Mouse (Mus musculus) lung, embryonic 16.5 days (tissue): ENCODE measurements around the gene Dcun1d1. TPM values are rescaled to one million over a fixed set of nuclear protein-coding genes. Genes with fewer than 3 reads are reported as not detected.

Experiments used
- ATAC-seq: fragments of 200-750 bp; cut with Nextera tagmentation; 2 replicates; pipeline ENCODE4 v1.8.0; 2017; ENCODE audit warnings: low read depth, mild to moderate bottlenecking, moderate library complexity
- H3K27ac ChIP-seq: fragments of 300-500 bp; sonication (generic); 2 replicates; pipeline ENCODE4 v1.5.1; 2014; ENCODE audit warnings: mild to moderate bottlenecking, control low read depth, low read length
- H3K27me3 ChIP-seq: fragments of 300-500 bp; sonication (generic); 2 replicates; pipeline ENCODE4 v1.6.1; 2014; ENCODE audit warnings: low read depth, low read length, mixed read lengths; ENCODE audit not compliant: control insufficient read depth, insufficient read depth
- H3K36me3 ChIP-seq: fragments of 300-500 bp; sonication (generic); 2 replicates; pipeline ENCODE4 v1.6.1; 2014; ENCODE audit warnings: low read length; ENCODE audit not compliant: control insufficient read depth, insufficient read depth
- H3K4me1 ChIP-seq: fragments of 300-500 bp; sonication (generic); replicated peaks from 2 replicates; pipeline ENCODE4 v1.6.1; 2014; ENCODE audit warnings: low read length, mixed read lengths; ENCODE audit not compliant: control insufficient read depth, insufficient read depth
- H3K4me2 ChIP-seq: fragments of 300-500 bp; sonication (generic); 2 replicates; pipeline ENCODE4 v1.6.1; 2014; ENCODE audit warnings: low read depth, low read length, control low read depth
- H3K4me3 ChIP-seq: fragments of 300-500 bp; sonication (generic); 2 replicates; pipeline ENCODE4 v1.5.1; 2014; ENCODE audit warnings: mild to moderate bottlenecking, low read length, control low read depth
- H3K9ac ChIP-seq: fragments of 300-500 bp; sonication (generic); 2 replicates; pipeline ENCODE4 v1.6.1; 2014; ENCODE audit warnings: low read length, control low read depth
- H3K9me3 ChIP-seq: fragments of 300-500 bp; sonication (generic); 2 replicates; pipeline ENCODE4 v1.6.1; 2016; ENCODE audit warnings: low read length; ENCODE audit not compliant: control insufficient read depth
- WGBS: fragments of 180-500 bp; shearing (Covaris S2); extraction: QIAGEN DNeasy Blood & Tissue Kit; methylation state at CpG from one replicate; pipeline ENCODE4 v1.1.7; 2014; 5-methylcytosine and 5-hydroxymethylcytosine counted together
- polyA plus RNA-seq: library from polyadenylated mRNA; unstranded; fragments of >200 nt; fragmentation: Nextera tagmentation; extraction: Ambion mirVana; gene quantifications from 2 replicates; pipeline ENCODE4 v1.2.1, GENCODE M21; 2015

Gene Dcun1d1
- polyA plus RNA-seq, 1 experiment from 2014 or later: 98.3 TPM

DNA sequence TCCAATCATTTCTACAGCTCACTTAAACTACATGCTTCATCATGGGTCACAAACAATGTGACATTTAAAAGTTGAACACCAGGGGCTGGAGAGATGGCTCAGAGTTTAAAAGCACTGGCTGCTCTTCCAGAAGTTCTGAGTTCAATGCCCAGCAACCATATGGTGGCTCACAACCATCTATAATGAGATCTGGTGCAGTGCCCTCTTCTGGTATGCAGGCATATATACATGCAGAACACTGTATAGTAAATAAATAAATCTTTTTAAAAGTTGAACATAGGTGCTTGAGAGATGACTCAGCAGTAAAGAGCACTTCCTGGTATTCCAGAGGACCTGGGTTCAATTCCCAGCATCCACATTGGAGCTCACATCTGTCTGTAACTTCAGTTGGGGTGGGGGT, 54.0 kb downstream of the Dcun1d1 start:
- H3K27me3 ChIP-seq: no peaks in the 10 kb centered on the region
- H3K27ac ChIP-seq: no peak overlapping the region
- ATAC-seq: no peak
- H3K4me1 ChIP-seq: no peaks in the 10 kb centered on the region
- no peak overlapping the region for H3K4me3 ChIP-seq
- H3K9ac ChIP-seq: no peak overlapping the region
- no peaks in the 10 kb centered on the region for H3K36me3 ChIP-seq
- H3K9me3 ChIP-seq: no peaks in the 10 kb centered on the region
- no peak overlapping the region for H3K4me2 ChIP-seq

DNA sequence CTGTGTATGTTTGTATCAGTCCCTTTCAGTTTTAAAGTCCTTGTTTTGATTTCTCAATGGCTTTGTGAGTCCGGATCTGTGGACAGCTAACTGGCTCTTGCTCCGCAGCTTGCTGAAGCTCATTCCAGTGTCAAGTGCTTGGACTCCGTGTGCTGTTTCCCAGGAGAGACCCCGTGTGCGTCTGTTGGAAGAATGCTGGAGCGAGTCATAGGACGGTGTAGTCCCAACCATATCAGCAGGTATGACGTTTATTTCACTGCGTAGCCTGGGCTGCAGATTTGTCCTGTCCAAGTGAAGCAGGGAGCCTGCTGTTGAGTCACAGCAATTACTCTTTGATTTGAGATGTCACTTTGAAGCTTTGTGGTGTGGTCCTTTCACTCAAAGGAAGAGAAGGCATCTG, 87.9 kb downstream of the Dcun1d1 start:
- no peak overlapping the region for H3K9ac ChIP-seq
- WGBS: 87% methylated on average over 9 of the region's 9 CpGs
- H3K4me2 ChIP-seq: no peak overlapping the region
- H3K4me3 ChIP-seq: no peak overlapping the region
- H3K36me3 ChIP-seq: peaks cover 8% of the 10 kb centered on the region; the same call in 1 of the 2 replicates
- H3K4me1 ChIP-seq: no peaks in the 10 kb centered on the region
- H3K27ac ChIP-seq: no peak overlapping the region
- no peaks in the 10 kb centered on the region for H3K27me3 ChIP-seq
- H3K9me3 ChIP-seq: no peaks in the 10 kb centered on the region
- ATAC-seq: no peak

Other genes starting within 250 kb of the Dcun1d1 start
- gene Atp11b, start 183.3 kb downstream of the Dcun1d1 start, polyA plus RNA-seq: 31.7 and 31.9 TPM in 2 replicates
- gene Mccc1, start 63.2 kb upstream of the Dcun1d1 start, polyA plus RNA-seq: 37.5 and 37.6 TPM in 2 replicates
- gene Ccdc144b, start 116.1 kb upstream of the Dcun1d1 start, polyA plus RNA-seq: not detected in 2 replicates
- 71.2 and 82.9 TPM in 2 replicates for gene Acad9, start 128.5 kb upstream of the Dcun1d1 start, polyA plus RNA-seq
- gene D3Ertd254e, start 213.6 kb upstream of the Dcun1d1 start, polyA plus RNA-seq: 7.6 and 7.7 TPM in 2 replicates